Mouse (Mus musculus): ENCODE measurements at regions not wholly inside any gene's neighbourhood (a gene's known extent, or its start where the extent isn't known, plus 50 kb on each side); places are given as distances from the start of the nearest gene placed in this dataset.

DNA sequence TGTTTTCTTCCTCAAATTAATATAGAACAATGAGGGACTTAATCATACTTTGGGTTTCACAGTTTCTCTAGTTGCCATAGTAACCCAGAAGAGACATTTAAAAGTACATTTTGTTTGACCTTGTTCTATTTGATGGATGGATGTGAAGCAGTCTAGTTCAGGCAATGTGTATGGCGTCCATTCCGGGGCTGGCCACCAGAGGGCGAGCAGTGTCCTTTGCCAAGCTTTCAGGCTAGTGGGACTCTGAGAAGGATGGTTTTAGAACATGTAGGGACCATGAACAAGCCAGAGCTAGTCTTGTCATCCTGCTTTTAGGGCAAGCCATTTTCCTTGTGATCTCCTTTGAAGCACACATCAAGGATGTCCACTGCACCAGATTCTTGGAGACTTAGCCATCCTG, 74.8 kb upstream of the Mki67 start:
- no peak overlapping the region for H3K4me2 ChIP-seq (ENCODE audit: low read depth, low read length)
- peak; percentile 97 for TF ChIP-seq CTCF (IDR thresholded peaks at IDR 0.05; ENCODE audit: low read depth)
- H3K9me3 ChIP-seq (ENCODE audit: low read length): no peaks in the 10 kb centered on the region
- no peaks in the 10 kb centered on the region for H3K27me3 ChIP-seq (ENCODE audit: insufficient read depth, low read length)
- H3K4me3 ChIP-seq (ENCODE audit: low read length): no peak overlapping the region
- DNase-seq (ENCODE audit: low spot score): peak; percentile 86
- 2% methylated on average over 3 of the region's 3 CpGs for WGBS
- peak; percentile 83 for ATAC-seq
- H3K27ac ChIP-seq: no peak overlapping the region
- H3K36me3 ChIP-seq (ENCODE audit: insufficient read depth, low read length): no peaks in the 10 kb centered on the region
- H3K4me1 ChIP-seq (ENCODE audit: insufficient read depth, low read length): no peaks in the 10 kb centered on the region
- H3K9ac ChIP-seq (replicated peaks; ENCODE audit: low read length): no peak overlapping the region

DNA sequence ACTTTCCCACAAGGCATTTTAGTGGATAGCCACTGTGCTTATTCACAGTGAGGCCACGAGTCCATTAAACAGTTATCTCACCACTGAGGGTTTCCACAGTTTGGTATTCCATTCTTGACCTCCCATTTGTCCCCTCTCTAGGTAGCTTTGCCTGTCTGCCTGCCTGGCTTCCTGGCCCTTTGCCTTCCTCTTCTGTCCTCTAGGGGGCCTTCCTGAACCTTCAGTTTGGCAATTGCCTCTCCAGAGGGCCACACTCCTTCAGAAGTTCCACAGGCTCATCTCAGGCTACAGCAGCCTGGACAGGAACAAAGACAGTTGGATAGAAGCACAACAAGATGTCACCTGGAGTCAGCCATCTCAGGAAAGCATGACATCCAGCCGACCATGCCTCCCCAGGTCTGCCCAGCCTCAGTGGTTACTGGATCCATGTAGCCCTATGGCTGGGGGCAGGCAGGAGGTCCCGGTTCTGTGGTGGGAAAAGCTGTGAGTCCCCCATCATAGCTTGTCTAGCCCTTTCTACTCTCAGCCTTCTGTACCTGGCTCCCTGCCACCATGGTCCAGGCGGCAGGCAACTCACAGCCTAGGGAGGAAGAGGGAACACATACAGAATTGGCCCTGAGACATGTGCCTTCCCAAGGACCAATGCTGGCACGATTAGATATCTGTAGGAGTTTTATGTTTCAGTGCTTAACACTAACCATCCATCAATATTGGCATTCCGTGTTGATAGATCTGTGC, 76.0 kb upstream of the Mki67 start:
- WGBS: 74% methylated on average over 6 of the region's 6 CpGs
- Histone ChIP-seq H3K9ac (replicated peaks; ENCODE audit: low read length) (no peak overlapping the region), H3K27me3 (ENCODE audit: insufficient read depth, low read length) (no peaks in the 10 kb centered on the region), H3K36me3 (ENCODE audit: insufficient read depth, low read length) (no peaks in the 10 kb centered on the region), H3K4me1 (ENCODE audit: insufficient read depth, low read length) (no peaks in the 10 kb centered on the region), H3K9me3 (ENCODE audit: low read length) (no peaks in the 10 kb centered on the region), H3K4me2 (ENCODE audit: low read depth, low read length) (no peak overlapping the region), H3K4me3 (ENCODE audit: low read length) (no peak overlapping the region), H3K27ac (no peak overlapping the region)
- TF ChIP-seq CTCF (IDR thresholded peaks at IDR 0.05; ENCODE audit: low read depth): no peak
- DNase-seq (ENCODE audit: low spot score) (no peak), ATAC-seq (no peak)

DNA sequence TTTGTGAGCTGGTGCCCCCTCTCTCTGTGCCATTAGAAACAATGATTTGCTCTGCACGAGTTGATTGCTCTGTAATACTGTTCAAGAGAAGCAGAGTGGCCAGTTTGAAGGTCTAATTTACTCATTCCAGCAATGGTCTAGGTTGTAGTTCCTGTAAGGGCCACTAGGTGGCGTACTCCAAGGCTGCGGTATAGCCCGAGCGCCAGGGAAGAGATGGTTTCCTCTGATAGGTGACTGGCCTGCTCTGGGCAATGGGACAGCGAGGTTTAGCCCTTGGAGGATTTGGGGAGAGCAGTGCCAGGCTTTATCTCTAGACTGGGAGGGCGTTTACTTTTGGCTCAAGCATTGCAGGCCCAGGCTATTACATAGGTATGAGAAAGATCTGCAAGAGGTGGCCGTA, 76.8 kb upstream of the Mki67 start:
- ATAC-seq: no peak
- DNase-seq (ENCODE audit: low spot score): peak; percentile 59
- 39% methylated on average over 8 of the region's 8 CpGs for WGBS

DNA sequence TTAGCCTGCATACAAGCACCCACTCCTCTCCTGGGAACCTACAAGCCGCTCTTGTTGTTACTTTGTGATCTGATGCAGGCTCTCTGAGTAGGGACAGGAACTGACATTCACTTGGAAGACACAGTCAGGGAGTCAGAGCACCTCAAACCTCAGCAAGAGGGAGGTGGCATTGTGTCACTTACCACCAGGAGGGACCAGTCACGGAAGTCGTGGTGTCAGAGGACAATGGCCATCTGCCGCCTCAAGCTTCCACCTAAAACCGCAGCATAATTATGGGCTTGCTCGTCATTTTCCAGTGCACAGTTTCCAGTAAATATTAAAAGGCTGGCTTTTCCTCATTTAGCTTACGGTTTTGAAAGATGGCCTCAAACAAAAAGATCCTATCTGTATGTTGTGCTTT, 78.1 kb upstream of the Mki67 start:
- no peak overlapping the region for H3K27ac ChIP-seq
- H3K27me3 ChIP-seq (ENCODE audit: insufficient read depth, low read length): no peaks in the 10 kb centered on the region
- 35% methylated on average over 7 of the region's 7 CpGs for WGBS
- no peaks in the 10 kb centered on the region for H3K9me3 ChIP-seq (ENCODE audit: low read length)
- H3K4me3 ChIP-seq (ENCODE audit: low read length): no peak overlapping the region
- ATAC-seq: no peak
- no peak overlapping the region for H3K4me2 ChIP-seq (ENCODE audit: low read depth, low read length)
- no peaks in the 10 kb centered on the region for H3K36me3 ChIP-seq (ENCODE audit: insufficient read depth, low read length)
- no peak for TF ChIP-seq CTCF (IDR thresholded peaks at IDR 0.05; ENCODE audit: low read depth)
- H3K9ac ChIP-seq (replicated peaks; ENCODE audit: low read length): no peak overlapping the region
- no peaks in the 10 kb centered on the region for H3K4me1 ChIP-seq (ENCODE audit: insufficient read depth, low read length)
- no peak for DNase-seq (ENCODE audit: low spot score)

More for the DNA sequence above, 76.8 kb upstream of the Mki67 start:
- Histone ChIP-seq H3K27ac (no peak overlapping the region), H3K9ac (replicated peaks; ENCODE audit: low read length) (no peak overlapping the region), H3K4me2 (ENCODE audit: low read depth, low read length) (no peak overlapping the region), H3K4me1 (ENCODE audit: insufficient read depth, low read length) (no peaks in the 10 kb centered on the region), H3K9me3 (ENCODE audit: low read length) (no peaks in the 10 kb centered on the region), H3K4me3 (ENCODE audit: low read length) (no peak overlapping the region), H3K36me3 (ENCODE audit: insufficient read depth, low read length) (no peaks in the 10 kb centered on the region), H3K27me3 (ENCODE audit: insufficient read depth, low read length) (no peaks in the 10 kb centered on the region)
- TF ChIP-seq CTCF (IDR thresholded peaks at IDR 0.05; ENCODE audit: low read depth): peak; percentile 82

DNA sequence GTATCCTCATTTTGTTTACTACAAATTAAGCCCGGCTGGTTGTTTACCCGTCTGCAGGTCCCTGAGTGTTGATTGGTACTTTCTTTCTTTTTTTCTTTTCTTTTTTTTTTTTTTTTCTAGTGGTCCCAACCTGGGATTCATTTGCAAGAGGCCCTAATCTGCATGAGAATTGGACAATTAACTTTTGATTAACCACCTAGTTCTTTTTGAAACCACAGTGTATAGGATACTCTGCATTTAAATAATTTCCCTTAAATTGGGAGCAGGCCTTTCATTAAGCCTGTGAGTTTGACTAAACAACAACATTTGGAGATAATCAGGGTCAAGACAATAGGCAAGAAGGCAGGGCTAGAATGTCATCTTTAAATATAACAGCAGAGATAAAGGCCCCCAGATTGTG, 78.5 kb upstream of the Mki67 start:
- Histone ChIP-seq H3K36me3 (ENCODE audit: insufficient read depth, low read length) (no peaks in the 10 kb centered on the region), H3K9ac (replicated peaks; ENCODE audit: low read length) (no peak overlapping the region), H3K4me1 (ENCODE audit: insufficient read depth, low read length) (no peaks in the 10 kb centered on the region), H3K27ac (no peak overlapping the region), H3K4me3 (ENCODE audit: low read length) (no peak overlapping the region), H3K27me3 (ENCODE audit: insufficient read depth, low read length) (no peaks in the 10 kb centered on the region), H3K4me2 (ENCODE audit: low read depth, low read length) (no peak overlapping the region), H3K9me3 (ENCODE audit: low read length) (no peaks in the 10 kb centered on the region)
- no peak for TF ChIP-seq CTCF (IDR thresholded peaks at IDR 0.05; ENCODE audit: low read depth)
- no peak for DNase-seq (ENCODE audit: low spot score)
- 49% methylated on average over 2 of the region's 2 CpGs for WGBS
- ATAC-seq: no peak

DNA sequence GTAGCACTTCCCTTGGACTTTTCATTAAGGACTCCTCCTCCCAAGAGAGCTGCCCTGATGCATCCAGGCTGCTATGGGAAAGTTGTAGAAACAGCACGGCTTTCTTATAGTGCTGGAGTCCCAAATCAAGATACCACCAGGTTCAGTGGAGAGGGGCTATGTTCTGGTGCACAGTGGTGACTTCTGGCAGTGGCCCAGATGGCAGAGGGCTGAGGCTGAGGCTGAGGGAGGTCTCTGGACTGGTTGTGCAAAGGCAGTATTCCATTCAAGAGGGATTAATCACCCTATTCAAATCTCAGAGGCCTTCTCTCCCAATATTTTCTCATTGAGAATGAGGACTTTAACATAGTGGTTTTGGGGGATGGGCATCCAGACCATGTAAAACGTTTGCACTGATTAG, 82.3 kb upstream of the Mki67 start:
- H3K27me3 ChIP-seq (ENCODE audit: insufficient read depth, low read length): no peaks in the 10 kb centered on the region
- 47% methylated on average over 2 of the region's 2 CpGs for WGBS
- no peak for TF ChIP-seq CTCF (IDR thresholded peaks at IDR 0.05; ENCODE audit: low read depth)
- H3K9me3 ChIP-seq (ENCODE audit: low read length): no peaks in the 10 kb centered on the region
- H3K4me2 ChIP-seq (ENCODE audit: low read depth, low read length): no peak overlapping the region
- H3K27ac ChIP-seq: no peak overlapping the region
- DNase-seq (ENCODE audit: low spot score): no peak
- ATAC-seq: no peak
- H3K4me1 ChIP-seq (ENCODE audit: insufficient read depth, low read length): no peaks in the 10 kb centered on the region
- H3K9ac ChIP-seq (replicated peaks; ENCODE audit: low read length): no peak overlapping the region
- no peak overlapping the region for H3K4me3 ChIP-seq (ENCODE audit: low read length)
- no peaks in the 10 kb centered on the region for H3K36me3 ChIP-seq (ENCODE audit: insufficient read depth, low read length)

DNA sequence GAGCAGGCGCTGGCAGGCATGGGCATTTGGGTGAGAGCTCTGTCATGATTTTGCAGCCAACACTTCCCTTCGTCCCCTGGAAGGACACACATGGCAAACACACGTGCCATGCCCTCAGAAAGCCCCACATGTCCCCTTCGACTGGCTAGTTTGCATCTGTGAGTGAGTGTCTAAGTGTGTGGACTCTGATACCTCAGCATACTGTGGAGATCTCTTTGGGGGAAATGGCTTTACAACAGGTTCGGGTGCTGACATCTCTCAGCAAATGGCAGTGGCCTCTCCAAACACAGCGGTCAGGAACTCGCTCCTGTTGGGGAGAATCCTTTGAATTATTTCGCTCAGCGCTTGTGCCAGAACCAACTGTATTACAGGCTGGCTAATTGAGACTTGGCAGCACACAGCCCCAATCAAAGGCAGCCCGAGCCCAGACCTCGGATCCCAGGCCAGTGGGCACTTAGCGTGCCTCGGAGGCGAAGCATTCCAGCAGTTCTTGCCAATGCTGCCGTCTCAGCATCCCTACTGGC, 86.5 kb upstream of the Mki67 start:
- 53% methylated on average over 15 of the region's 15 CpGs for WGBS
- Histone ChIP-seq H3K9ac (replicated peaks; ENCODE audit: low read length) (no peak overlapping the region), H3K4me1 (ENCODE audit: insufficient read depth, low read length) (no peaks in the 10 kb centered on the region), H3K4me2 (ENCODE audit: low read depth, low read length) (no peak overlapping the region), H3K4me3 (ENCODE audit: low read length) (no peak overlapping the region), H3K27me3 (ENCODE audit: insufficient read depth, low read length) (no peaks in the 10 kb centered on the region), H3K9me3 (ENCODE audit: low read length) (no peaks in the 10 kb centered on the region), H3K36me3 (ENCODE audit: insufficient read depth, low read length) (no peaks in the 10 kb centered on the region), H3K27ac (no peak overlapping the region)
- TF ChIP-seq CTCF (IDR thresholded peaks at IDR 0.05; ENCODE audit: low read depth): no peak
- DNase-seq (ENCODE audit: low spot score): peak; percentile 76
- ATAC-seq: peak; percentile 61; the same call in 1 of the 2 replicates

All from hindbrain, postnatal 0 days (tissue).